Mouse (Mus musculus): ENCODE data around the gene Lbh. TPM values are rescaled to one million over a fixed set of nuclear protein-coding genes. Genes with fewer than 3 reads are reported as not detected.

Lbh gene
- polyA plus RNA-seq, 1 experiment: 99.3 TPM

GRCm38 (mm10) chr17:72955534-72955933 is 37.4 kb downstream of the Lbh start:
- H3K4me1 ChIP-seq (ENCODE audit: control insufficient read depth, insufficient read depth, low read length): peaks cover 13% of the 10 kb centered on the region
- 20% methylated on average over 2 of the region's 2 CpGs for WGBS
- TF ChIP-seq CTCF (IDR thresholded peaks at IDR 0.05; ENCODE audit: insufficient read depth, low read depth, low read length) (no peak), POLR2A (IDR thresholded peaks at IDR 0.05; ENCODE audit: insufficient read depth, low read depth, low read length) (no peak)
- no peak overlapping the region for H3K27ac ChIP-seq (ENCODE audit: insufficient read depth, low read depth, low read length)
- H3K4me3 ChIP-seq (ENCODE audit: insufficient read depth, low read depth, low read length): no peak overlapping the region

- no peak overlapping the region for H3K4me3 ChIP-seq (ENCODE audit: insufficient read depth, low read depth, low read length)
- TF ChIP-seq POLR2A (IDR thresholded peaks at IDR 0.05; ENCODE audit: insufficient read depth, low read depth, low read length): no peak
- TF ChIP-seq CTCF (IDR thresholded peaks at IDR 0.05; ENCODE audit: insufficient read depth, low read depth, low read length): no peak
- 83% methylated on average over 6 of the region's 6 CpGs for WGBS
Measured at GRCm38 (mm10) chr17:72957016-72957415, 38.9 kb downstream of the Lbh start.

GRCm38 (mm10) chr17:72958886-72959285 is 40.8 kb downstream of the Lbh start:
- TF ChIP-seq POLR2A (IDR thresholded peaks at IDR 0.05; ENCODE audit: insufficient read depth, low read depth, low read length) (no peak), CTCF (IDR thresholded peaks at IDR 0.05; ENCODE audit: insufficient read depth, low read depth, low read length) (no peak)
- WGBS: 97% methylated on average over 5 of the region's 5 CpGs
- no peak overlapping the region for H3K4me3 ChIP-seq (ENCODE audit: insufficient read depth, low read depth, low read length)
- peaks cover 6% of the 10 kb centered on the region for H3K4me1 ChIP-seq (ENCODE audit: control insufficient read depth, insufficient read depth, low read length)
- H3K27ac ChIP-seq (ENCODE audit: insufficient read depth, low read depth, low read length): no peak overlapping the region

More at GRCm38 (mm10) chr17:72957016-72957415, 38.9 kb downstream of the Lbh start:
- Histone ChIP-seq H3K27ac (ENCODE audit: insufficient read depth, low read depth, low read length) (no peak overlapping the region), H3K4me1 (ENCODE audit: control insufficient read depth, insufficient read depth, low read length) (peaks cover 6% of the 10 kb centered on the region)

GRCm38 (mm10) chr17:72959497-72960039 is 41.5 kb downstream of the Lbh start:
- peaks cover 6% of the 10 kb centered on the region for H3K4me1 ChIP-seq (ENCODE audit: control insufficient read depth, insufficient read depth, low read length)
- WGBS: 81% methylated on average over 5 of the region's 5 CpGs
- no peak overlapping the region for H3K27ac ChIP-seq (ENCODE audit: insufficient read depth, low read depth, low read length)
- H3K4me3 ChIP-seq (ENCODE audit: insufficient read depth, low read depth, low read length): no peak overlapping the region
- TF ChIP-seq CTCF (IDR thresholded peaks at IDR 0.05; ENCODE audit: insufficient read depth, low read depth, low read length) (no peak), POLR2A (IDR thresholded peaks at IDR 0.05; ENCODE audit: insufficient read depth, low read depth, low read length) (no peak)

GRCm38 (mm10) chr17:72960243-72960642 is 42.1 kb downstream of the Lbh start:
- TF ChIP-seq CTCF (IDR thresholded peaks at IDR 0.05; ENCODE audit: insufficient read depth, low read depth, low read length) (no peak), POLR2A (IDR thresholded peaks at IDR 0.05; ENCODE audit: insufficient read depth, low read depth, low read length) (no peak)
- Histone ChIP-seq H3K27ac (ENCODE audit: insufficient read depth, low read depth, low read length) (no peak overlapping the region), H3K4me1 (ENCODE audit: control insufficient read depth, insufficient read depth, low read length) (peaks cover 4% of the 10 kb centered on the region), H3K4me3 (ENCODE audit: insufficient read depth, low read depth, low read length) (no peak overlapping the region)
- 99% methylated on average over 4 of the region's 4 CpGs for WGBS

GRCm38 (mm10) chr17:72960873-72961272 is 42.8 kb downstream of the Lbh start:
- Histone ChIP-seq H3K27ac (ENCODE audit: insufficient read depth, low read depth, low read length) (no peak overlapping the region), H3K4me1 (ENCODE audit: control insufficient read depth, insufficient read depth, low read length) (no peaks in the 10 kb centered on the region), H3K4me3 (ENCODE audit: insufficient read depth, low read depth, low read length) (no peak overlapping the region)
- TF ChIP-seq POLR2A (IDR thresholded peaks at IDR 0.05; ENCODE audit: insufficient read depth, low read depth, low read length): no peak
- WGBS: 88% methylated on average over 2 of the region's 2 CpGs

- TF ChIP-seq POLR2A (IDR thresholded peaks at IDR 0.05; ENCODE audit: insufficient read depth, low read depth, low read length) (no peak), CTCF (IDR thresholded peaks at IDR 0.05; ENCODE audit: insufficient read depth, low read depth, low read length) (no peak)
- H3K4me1 ChIP-seq (ENCODE audit: control insufficient read depth, insufficient read depth, low read length): no peaks in the 10 kb centered on the region
- no peak overlapping the region for H3K27ac ChIP-seq (ENCODE audit: insufficient read depth, low read depth, low read length)
- 76% methylated on average over 8 of the region's 8 CpGs for WGBS
- no peak overlapping the region for H3K4me3 ChIP-seq (ENCODE audit: insufficient read depth, low read depth, low read length)
Measured at GRCm38 (mm10) chr17:72961953-72962630, 44.0 kb downstream of the Lbh start.

GRCm38 (mm10) chr17:72965687-72966086 is 47.6 kb downstream of the Lbh start:
- Histone ChIP-seq H3K4me1 (ENCODE audit: control insufficient read depth, insufficient read depth, low read length) (no peaks in the 10 kb centered on the region), H3K4me3 (ENCODE audit: insufficient read depth, low read depth, low read length) (no peak overlapping the region), H3K27ac (ENCODE audit: insufficient read depth, low read depth, low read length) (no peak overlapping the region)
- TF ChIP-seq CTCF (IDR thresholded peaks at IDR 0.05; ENCODE audit: insufficient read depth, low read depth, low read length): no peak
- no peak for TF ChIP-seq POLR2A (IDR thresholded peaks at IDR 0.05; ENCODE audit: insufficient read depth, low read depth, low read length)
- 92% methylated on average over 5 of the region's 5 CpGs for WGBS

GRCm38 (mm10) chr17:72966091-72966531 is 48.0 kb downstream of the Lbh start:
- TF ChIP-seq CTCF (IDR thresholded peaks at IDR 0.05; ENCODE audit: insufficient read depth, low read depth, low read length): no peak
- no peak for TF ChIP-seq POLR2A (IDR thresholded peaks at IDR 0.05; ENCODE audit: insufficient read depth, low read depth, low read length)
- no peak overlapping the region for H3K4me3 ChIP-seq (ENCODE audit: insufficient read depth, low read depth, low read length)
- WGBS: 78% methylated on average over 5 of the region's 5 CpGs
- H3K27ac ChIP-seq (ENCODE audit: insufficient read depth, low read depth, low read length): no peak overlapping the region
- no peaks in the 10 kb centered on the region for H3K4me1 ChIP-seq (ENCODE audit: control insufficient read depth, insufficient read depth, low read length)
